Mouse (Mus musculus): ENCODE data around the gene Pigc. TPM values are rescaled to one million over a fixed set of nuclear protein-coding genes. Genes with fewer than 3 reads are reported as not detected.
A peak's percentile ranks its signal among the peaks of the same experiment; 100 is the strongest.

Pigc gene
- polyA plus RNA-seq, 3 experiments from 2014 or later: 27.3 to 31.7 (median 29.8) TPM

DNA sequence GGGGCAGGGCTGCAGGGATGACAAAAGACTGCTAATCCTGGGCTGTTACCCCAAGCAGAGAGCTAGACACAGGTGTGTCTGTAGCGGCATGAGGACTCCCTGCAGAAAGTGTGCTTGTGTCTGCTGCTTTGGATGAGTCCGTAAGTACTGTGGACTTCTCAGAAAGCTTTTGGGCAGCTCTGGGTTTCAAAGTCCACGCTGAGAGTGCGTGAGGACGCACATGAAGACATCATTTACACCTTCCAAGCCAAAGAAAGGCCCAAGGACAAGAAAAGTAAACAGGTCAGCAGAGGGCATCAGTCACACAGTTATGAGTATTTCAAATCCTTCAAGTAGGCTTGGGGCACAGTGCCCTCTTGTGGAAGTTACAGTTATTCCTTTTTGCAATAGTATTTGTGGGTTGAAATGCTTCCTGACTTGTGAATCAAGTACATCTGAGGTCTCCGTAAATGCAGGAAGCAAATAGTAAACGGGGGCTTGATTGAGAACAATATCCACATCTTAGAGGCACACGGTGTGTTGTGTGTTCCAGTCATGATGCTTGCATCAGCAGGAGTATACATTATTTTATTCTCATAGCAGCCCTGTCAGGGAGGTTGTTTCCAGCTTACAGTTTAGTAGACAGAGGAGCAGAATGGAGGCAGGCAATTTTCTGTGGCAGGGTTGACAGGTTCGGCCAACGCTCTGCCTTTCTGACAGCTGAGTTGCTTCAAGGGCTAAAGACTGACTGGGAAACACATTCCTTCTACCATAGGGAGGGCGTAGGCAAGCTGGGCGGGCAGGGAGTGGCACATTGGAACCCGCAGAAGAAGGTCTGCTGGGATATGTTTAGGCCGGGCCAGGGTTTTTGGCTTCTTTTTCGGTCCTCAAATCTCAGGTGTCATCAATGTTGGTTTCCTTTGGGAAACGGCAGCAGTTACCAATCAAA lies 7.5 kb downstream of the Pigc start:
- ATAC-seq: peak; percentile 89

GRCm38 (mm10) chr1:161977331-161977730 lies 8.3 kb downstream of the Pigc start:
- ATAC-seq: no peak

DNA sequence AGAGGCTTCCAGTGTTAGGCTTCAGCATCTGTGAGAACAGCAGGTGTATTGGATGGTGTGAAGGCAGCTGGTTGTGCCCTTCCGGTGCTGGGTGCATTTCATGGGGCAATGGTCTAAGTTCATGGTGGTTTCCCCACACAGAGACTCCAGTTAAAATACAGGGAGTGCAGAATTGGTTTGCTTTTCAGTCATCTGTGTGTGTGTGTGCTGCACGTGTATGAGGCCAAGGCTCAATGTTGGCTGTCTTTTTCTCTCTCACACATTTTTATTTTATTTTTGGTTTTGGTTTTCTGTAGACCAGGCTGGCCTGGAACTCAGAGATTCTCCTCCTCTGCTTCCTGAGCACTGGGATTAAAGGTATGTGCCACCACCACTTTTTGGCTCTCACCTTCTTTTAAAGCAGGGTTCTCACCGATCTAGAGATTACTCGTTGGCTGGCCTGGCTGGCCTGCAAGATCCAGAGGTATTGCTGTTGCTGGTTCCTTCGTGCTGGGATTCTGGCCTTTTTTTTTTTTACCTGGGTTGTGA lies 9.3 kb downstream of the Pigc start:
- ATAC-seq: no peak

- ATAC-seq: no peak
These were observed 10.6 kb downstream of the Pigc start, which contains the start of gene 4930558K02Rik for GRCm38 (mm10) chr1:161979536-161979935. 4930558K02Rik (minus strand) TSS chr1:161979636.

GRCm38 (mm10) chr1:161980046-161980445 lies 11.1 kb downstream of the Pigc start:
- ATAC-seq: no peak

- ATAC-seq: no peak
These were observed 11.8 kb downstream of the Pigc start for GRCm38 (mm10) chr1:161980626-161981298.

DNA sequence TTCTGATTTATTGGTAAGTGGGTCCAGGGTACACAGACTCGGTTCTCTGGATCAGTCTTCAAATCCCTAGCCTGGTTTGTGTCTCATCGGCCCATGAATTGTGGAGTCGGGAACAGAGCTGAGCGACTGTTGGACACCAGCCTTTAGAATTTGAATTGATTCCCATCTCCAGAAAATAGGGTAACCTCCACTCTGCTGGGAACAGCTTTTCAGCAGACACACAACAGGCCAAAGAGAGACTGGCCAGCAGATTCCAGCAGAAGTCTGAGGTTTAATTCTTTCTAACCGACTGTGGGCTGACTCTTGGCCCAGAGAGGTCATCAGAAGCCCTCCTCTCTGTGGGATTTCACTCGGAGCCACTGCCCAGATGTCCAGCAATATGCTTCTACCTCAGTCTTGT lies 14.5 kb downstream of the Pigc start:
- ATAC-seq: no peak

DNA sequence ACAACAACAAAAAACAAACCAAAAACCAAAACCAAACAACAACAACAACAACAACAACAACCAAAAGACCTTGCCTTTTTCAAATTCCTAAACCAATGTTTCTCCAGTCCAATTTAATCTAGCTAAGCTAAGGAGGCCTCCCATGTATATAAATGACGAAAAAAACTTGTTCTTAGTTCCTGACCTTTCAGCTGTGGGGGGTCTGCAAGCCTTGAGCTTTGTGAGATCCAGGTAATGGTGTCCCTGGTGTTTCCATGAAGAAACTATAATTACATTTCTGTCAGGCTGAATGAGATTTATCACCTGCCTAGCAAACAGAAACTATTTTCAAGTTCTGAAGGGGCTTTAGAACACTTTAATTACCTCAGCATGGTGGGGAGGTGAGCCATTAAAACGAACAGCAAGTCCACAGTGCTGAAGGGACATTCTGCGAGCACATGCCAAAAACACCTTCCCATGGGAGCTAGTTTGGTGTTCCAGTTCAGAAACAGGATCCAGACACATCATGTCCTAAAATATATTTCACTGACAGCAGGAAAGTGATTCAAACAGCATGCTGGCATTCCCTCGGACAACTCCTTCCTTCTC lies 15.1 kb downstream of the Pigc start:
- no peak for ATAC-seq

DNA sequence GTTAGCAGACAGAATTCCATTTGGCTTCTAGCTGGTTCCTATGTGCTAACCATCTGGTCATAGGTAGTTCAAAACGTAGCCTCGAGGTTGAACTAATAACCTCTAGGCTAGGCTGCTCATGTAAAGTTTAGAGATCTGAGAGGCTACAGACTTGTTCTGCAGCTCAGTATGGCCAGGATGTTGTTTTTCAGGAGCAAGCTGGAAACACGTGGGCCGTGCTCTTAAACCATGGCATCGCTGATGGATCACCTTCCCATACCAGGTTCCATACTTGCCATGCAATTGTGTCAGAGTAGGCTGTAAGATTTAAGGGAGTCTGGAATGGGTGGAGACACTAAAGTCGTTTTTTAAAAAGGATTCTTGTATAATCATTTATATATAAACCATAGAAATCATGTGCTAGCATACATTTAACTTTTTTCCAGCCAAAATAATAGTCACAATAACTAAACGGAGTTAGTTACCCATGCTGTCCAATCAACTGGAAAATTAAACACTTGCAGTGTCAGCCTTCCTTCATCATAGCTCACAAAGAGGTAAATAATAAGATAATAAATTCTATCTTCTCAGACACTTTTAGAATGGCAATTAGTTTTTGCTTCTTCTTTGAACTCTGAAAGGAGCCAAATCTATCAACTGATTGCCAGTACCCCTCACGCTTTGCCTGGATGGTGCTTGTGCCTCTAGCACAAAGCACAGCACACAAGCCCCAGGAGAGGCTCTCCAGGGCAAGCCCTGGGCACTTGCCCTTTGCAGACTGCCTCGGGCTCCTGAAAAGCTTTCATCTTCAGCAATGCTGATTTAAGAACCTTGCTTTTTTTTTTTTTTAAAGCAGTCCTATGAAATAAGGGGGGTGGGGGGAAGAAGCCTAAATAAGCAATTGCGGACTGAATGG lies 21.9 kb downstream of the Pigc start:
- no peak for ATAC-seq

DNA sequence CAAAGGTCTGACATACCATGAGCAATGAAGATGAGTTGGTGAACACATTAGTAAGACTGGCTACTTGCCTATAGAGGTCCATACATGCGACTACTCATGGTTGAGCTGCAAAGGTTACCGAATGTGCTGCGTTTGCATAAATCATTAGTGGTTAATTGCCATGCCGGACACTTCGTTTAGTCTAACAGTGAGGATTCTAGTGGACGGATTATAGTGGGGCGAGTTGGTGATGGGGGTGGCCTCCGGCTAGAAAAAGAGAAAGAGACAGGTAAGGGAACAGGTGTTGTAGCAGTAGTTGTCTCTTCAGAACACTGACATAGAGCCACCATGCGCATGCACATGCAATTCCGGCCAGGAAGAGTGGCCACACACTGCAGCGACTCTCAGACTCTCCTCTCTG lies 22.9 kb downstream of the Pigc start:
- ATAC-seq: no peak

- ATAC-seq: no peak
These were observed 23.4 kb downstream of the Pigc start for GRCm38 (mm10) chr1:161992389-161992788.

DNA sequence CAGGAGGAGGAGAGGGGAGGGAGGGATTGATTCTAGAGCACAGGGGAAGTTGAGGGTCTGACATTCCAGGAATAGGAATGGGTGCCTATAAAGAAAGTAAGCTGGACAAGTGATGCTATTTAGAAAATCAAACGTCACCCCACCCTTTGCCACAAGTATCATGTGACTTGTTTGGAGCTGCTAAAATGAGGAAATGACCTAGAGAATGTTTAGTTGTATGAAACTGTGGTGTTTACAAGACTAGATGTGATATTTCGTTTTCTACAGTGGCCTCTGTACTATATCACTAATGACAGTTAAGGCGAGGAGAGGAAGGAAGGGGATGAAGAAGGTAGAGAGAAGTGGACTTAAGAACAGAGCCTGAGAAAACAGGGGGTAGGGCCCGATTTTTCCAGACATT lies 29.8 kb downstream of the Pigc start:
- ATAC-seq: no peak

- no peak for ATAC-seq
These were observed 30.4 kb downstream of the Pigc start for GRCm38 (mm10) chr1:161999338-161999737.

- peak; percentile 65 for ATAC-seq
These were observed 30.9 kb downstream of the Pigc start for GRCm38 (mm10) chr1:161999882-162000371.

GRCm38 (mm10) chr1:162001328-162001727 lies 32.3 kb downstream of the Pigc start:
- ATAC-seq: no peak

DNA sequence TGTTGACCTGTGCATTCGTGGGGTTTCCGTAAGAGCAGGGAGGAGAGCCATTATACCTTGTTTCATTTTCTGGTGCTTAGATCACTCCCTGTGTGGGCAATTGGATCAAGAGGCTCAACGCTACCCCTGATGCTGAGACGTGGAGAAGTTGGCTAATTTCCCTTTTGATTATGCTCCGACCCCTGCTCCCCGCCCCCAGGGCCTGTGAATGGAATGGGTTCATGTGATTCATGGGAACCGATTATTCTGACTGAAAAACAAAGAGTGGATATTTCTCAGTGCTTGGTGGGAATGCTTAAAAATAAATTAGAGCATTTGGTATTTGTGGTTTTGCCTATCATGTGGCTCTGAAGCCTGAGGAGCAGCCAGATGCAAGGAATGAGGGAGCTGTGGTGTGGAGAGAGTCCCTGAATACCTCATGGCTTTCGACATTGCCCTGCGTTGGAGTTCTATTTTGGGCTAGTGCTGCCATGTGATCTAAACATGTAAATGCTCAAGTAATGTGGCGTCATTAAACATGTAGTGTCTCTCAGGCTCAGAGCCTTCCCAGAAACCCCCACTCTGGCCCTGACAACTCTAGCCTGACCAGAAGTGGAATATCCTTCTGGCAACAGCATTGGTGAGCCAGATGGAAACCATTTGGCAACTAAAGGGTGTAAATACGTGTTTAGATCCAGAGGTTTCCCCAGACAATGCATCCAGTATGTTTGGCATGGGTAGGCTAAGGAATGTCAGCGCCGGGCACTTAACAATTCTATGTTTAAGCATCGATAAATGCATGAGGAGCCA lies 34.9 kb downstream of the Pigc start:
- no peak for ATAC-seq

GRCm38 (mm10) chr1:162004518-162004780 lies 35.5 kb downstream of the Pigc start:
- no peak for ATAC-seq

DNA sequence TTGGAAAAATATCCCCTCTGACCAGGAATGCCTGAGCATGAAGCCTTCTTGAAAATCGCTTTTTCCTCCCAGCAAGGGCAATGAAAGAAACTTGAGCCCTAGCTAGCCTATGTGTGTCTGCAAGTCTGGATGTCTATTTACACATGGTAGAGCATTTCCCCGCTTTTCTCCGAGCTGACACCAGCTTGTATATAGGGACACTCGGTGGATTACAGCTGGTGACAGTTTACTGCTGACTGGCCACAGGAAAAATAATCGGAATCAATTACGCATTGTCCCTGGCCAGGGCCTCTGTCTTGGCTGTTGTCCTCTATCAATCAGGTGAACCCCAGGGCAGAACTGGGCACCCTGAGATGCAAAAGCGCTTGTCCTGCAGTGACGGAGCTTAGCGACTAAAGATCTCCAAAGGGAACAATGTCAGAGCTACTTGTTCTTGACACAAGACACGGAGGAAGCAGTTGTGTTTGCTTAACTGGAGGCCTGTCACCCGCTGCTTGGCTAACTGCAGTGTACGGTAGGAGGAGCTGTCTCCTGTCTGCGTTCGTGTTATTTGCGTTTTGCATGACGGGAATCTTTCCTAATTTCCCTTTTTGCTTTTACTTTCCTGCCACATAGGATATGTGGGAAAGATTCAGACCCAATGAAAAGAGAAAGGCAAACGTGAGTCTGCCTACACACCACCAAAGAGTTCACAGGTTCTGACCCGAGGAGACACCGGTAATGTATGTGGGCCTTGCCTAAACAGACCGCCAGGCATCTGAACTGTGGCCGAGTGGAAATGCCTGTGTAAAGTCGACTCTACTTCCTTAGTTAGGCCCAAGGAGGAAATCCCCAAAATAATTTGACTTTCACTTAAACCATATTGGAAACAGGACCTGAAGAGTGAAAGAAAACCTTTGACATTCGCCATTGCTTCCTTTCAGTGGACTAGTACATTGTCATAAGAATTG lies 36.1 kb downstream of the Pigc start:
- no peak for ATAC-seq

DNA sequence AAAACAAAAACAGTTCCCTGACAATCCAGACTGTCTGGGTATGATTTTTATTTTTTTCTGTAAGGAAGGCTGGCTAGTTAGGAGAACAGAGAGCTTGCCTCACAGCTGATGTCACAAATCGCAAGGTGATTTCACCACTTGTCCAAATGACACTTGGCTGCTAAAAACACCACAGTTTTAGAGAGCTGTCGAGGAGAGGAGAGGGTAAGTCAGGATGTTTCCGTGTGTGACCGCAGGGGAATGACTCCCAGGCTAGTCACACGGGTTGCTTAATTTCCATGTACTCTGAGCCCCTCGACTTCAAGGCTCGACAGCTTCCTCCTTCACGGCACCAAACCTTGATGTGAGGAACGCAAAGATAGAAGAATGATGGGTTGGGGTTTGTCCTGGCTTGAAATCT lies 37.1 kb downstream of the Pigc start:
- no peak for ATAC-seq

- no peak for ATAC-seq
These were observed 39.2 kb downstream of the Pigc start for GRCm38 (mm10) chr1:162008208-162008607.

Data from inflammation-experienced regulatory T-cells, adult 6 months (primary cell).